Mouse (Mus musculus): ENCODE measurements around the gene Dbt. TPM values are rescaled to one million over a fixed set of nuclear protein-coding genes. Genes with fewer than 3 reads are reported as not detected.

Dbt gene
- polyA plus RNA-seq, 1 experiment, result 13.6 TPM

GRCm38 (mm10) chr3:116490920-116491319, 21.9 kb upstream of the Dbt start:
- no peak overlapping the region for H3K27ac ChIP-seq (ENCODE audit: insufficient read depth, low read depth, low read length)
- no peak overlapping the region for H3K4me3 ChIP-seq (ENCODE audit: insufficient read depth, low read length)
- TF ChIP-seq CTCF (IDR thresholded peaks at IDR 0.05; ENCODE audit: low read depth, low read length) (no peak), POLR2A (IDR thresholded peaks at IDR 0.05; ENCODE audit: borderline replicate concordance, low read depth, low read length) (no peak)
- H3K4me1 ChIP-seq (ENCODE audit: control insufficient read depth, insufficient read depth, low read length), result peaks cover 5% of the 10 kb centered on the region

- H3K4me3 ChIP-seq (ENCODE audit: insufficient read depth, low read length), result no peak overlapping the region
- TF ChIP-seq POLR2A (IDR thresholded peaks at IDR 0.05; ENCODE audit: borderline replicate concordance, low read depth, low read length) (no peak), CTCF (IDR thresholded peaks at IDR 0.05; ENCODE audit: low read depth, low read length) (no peak)
- H3K27ac ChIP-seq (ENCODE audit: insufficient read depth, low read depth, low read length), result no peak overlapping the region
- H3K4me1 ChIP-seq (ENCODE audit: control insufficient read depth, insufficient read depth, low read length), result no peaks in the 10 kb centered on the region
Measured at GRCm38 (mm10) chr3:116491923-116492454, 20.9 kb upstream of the Dbt start.

- TF ChIP-seq POLR2A (IDR thresholded peaks at IDR 0.05; ENCODE audit: borderline replicate concordance, low read depth, low read length) (no peak), CTCF (IDR thresholded peaks at IDR 0.05; ENCODE audit: low read depth, low read length) (no peak)
- no peak overlapping the region for H3K4me3 ChIP-seq (ENCODE audit: insufficient read depth, low read length)
- no peak overlapping the region for H3K27ac ChIP-seq (ENCODE audit: insufficient read depth, low read depth, low read length)
- H3K4me1 ChIP-seq (ENCODE audit: control insufficient read depth, insufficient read depth, low read length), result no peaks in the 10 kb centered on the region
Measured at GRCm38 (mm10) chr3:116493658-116494057, 19.2 kb upstream of the Dbt start.

GRCm38 (mm10) chr3:116495671-116496070, 17.2 kb upstream of the Dbt start:
- Histone ChIP-seq H3K4me3 (ENCODE audit: insufficient read depth, low read length) (no peak overlapping the region), H3K27ac (ENCODE audit: insufficient read depth, low read depth, low read length) (no peak overlapping the region), H3K4me1 (ENCODE audit: control insufficient read depth, insufficient read depth, low read length) (no peaks in the 10 kb centered on the region)
- no peak for TF ChIP-seq POLR2A (IDR thresholded peaks at IDR 0.05; ENCODE audit: borderline replicate concordance, low read depth, low read length)
- TF ChIP-seq CTCF (IDR thresholded peaks at IDR 0.05; ENCODE audit: low read depth, low read length), result no peak

GRCm38 (mm10) chr3:116507772-116508351, 5.0 kb upstream of the Dbt start, which contains the start of gene Rtca:
TSS of gene Rtca (minus strand) at chr3:116508208.
- TF ChIP-seq POLR2A (IDR thresholded peaks at IDR 0.05; ENCODE audit: borderline replicate concordance, low read depth, low read length) (no peak), CTCF (IDR thresholded peaks at IDR 0.05; ENCODE audit: low read depth, low read length) (peak; percentile 53)
- H3K27ac ChIP-seq (ENCODE audit: insufficient read depth, low read depth, low read length), result no peak within 1 kb of the TSS

DNA sequence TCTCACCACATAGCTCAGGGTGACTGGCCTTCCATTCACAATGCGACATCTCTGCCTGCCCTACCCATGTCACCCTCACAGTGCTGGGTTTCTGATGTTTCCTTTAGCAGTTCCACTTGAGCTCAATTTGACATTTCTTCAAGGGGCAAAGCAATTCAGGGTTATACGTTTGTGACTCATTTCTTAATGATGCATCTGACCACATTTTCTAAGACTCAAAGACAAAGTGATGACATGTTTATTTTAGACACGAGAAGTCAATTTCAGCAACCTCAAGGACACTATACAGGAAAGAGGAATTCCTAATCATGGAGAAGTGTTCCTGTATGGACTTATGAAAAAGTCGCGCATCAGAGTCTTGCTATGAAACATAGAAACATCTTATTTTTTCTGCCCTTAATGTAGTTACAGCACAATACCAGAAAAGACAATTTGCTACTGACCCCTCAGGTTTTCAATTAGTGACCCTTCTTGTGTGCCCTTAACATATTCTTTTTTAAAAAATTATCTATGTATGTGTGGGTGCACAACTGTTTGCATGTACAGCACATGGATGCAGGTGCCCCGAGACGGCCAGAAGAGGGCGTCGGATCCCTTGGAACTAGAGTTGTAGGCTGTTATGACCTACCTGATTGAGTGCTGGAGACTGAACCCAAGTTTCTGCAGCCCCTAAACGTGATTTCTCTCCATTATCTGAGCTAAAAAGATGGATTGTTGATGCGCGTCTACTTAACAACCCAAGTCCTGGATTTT, 543 bp upstream of the Dbt start:
- H3K4me3 ChIP-seq (ENCODE audit: insufficient read depth, low read length), result peak overlapping the region; percentile 79
- no peak overlapping the region for H3K27ac ChIP-seq (ENCODE audit: insufficient read depth, low read depth, low read length)
- TF ChIP-seq POLR2A (IDR thresholded peaks at IDR 0.05; ENCODE audit: borderline replicate concordance, low read depth, low read length), result no peak
- TF ChIP-seq CTCF (IDR thresholded peaks at IDR 0.05; ENCODE audit: low read depth, low read length), result peak; percentile 40; the same call in 1 of the 2 replicates

More at GRCm38 (mm10) chr3:116507772-116508351, 5.0 kb upstream of the Dbt start, which contains the start of gene Rtca:
- Histone ChIP-seq H3K4me3 (ENCODE audit: insufficient read depth, low read length) (peak within 1 kb of the TSS; percentile 79), H3K4me1 (ENCODE audit: control insufficient read depth, insufficient read depth, low read length) (peaks cover 9% of the 10 kb centered on the region)

DNA sequence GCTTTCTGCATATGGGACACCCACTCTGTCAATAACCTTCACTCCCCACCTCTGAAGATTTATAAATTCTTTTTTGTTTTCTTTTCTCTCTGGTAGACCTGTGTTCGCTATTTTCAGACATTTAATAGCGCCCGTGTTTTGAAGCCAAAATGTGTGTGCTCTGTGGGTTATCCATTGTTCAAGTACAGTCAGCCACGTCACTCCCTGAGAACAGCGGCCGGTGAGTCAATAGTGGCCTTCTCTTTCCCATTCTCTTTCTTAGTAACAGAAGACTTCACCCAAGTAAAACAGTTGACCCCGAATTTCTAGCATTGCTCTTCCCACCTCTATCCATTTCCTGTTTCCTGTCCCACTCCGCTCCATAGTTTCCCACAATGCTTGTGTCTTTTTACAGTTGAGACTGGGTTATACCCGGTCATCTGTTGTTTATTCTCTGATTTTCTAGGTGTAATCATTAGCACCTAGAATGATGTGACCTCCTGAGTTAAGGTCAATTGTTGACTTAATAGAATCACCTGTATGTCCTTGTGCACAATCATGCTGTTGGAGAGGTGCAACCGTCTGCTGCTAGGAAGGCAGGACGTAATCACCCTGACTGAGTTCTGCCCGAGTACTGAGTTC, 7.4 kb downstream of the Dbt start:
- H3K4me3 ChIP-seq (ENCODE audit: insufficient read depth, low read length), result no peak overlapping the region
- peaks cover 16% of the 10 kb centered on the region for H3K4me1 ChIP-seq (ENCODE audit: control insufficient read depth, insufficient read depth, low read length)
- TF ChIP-seq CTCF (IDR thresholded peaks at IDR 0.05; ENCODE audit: low read depth, low read length) (no peak), POLR2A (IDR thresholded peaks at IDR 0.05; ENCODE audit: borderline replicate concordance, low read depth, low read length) (no peak)
- no peak overlapping the region for H3K27ac ChIP-seq (ENCODE audit: insufficient read depth, low read depth, low read length)

More for the DNA sequence above, 543 bp upstream of the Dbt start:
- peaks cover 16% of the 10 kb centered on the region for H3K4me1 ChIP-seq (ENCODE audit: control insufficient read depth, insufficient read depth, low read length)

- Histone ChIP-seq H3K4me3 (ENCODE audit: insufficient read depth, low read length) (no peak overlapping the region), H3K27ac (ENCODE audit: insufficient read depth, low read depth, low read length) (no peak overlapping the region), H3K4me1 (ENCODE audit: control insufficient read depth, insufficient read depth, low read length) (no peaks in the 10 kb centered on the region)
- TF ChIP-seq POLR2A (IDR thresholded peaks at IDR 0.05; ENCODE audit: borderline replicate concordance, low read depth, low read length) (no peak), CTCF (IDR thresholded peaks at IDR 0.05; ENCODE audit: low read depth, low read length) (no peak)
Measured at GRCm38 (mm10) chr3:116529741-116530140, 16.9 kb downstream of the Dbt start.

GRCm38 (mm10) chr3:116530826-116531225, 18.0 kb downstream of the Dbt start:
- Histone ChIP-seq H3K4me1 (ENCODE audit: control insufficient read depth, insufficient read depth, low read length) (no peaks in the 10 kb centered on the region), H3K4me3 (ENCODE audit: insufficient read depth, low read length) (no peak overlapping the region), H3K27ac (ENCODE audit: insufficient read depth, low read depth, low read length) (no peak overlapping the region)
- no peak for TF ChIP-seq CTCF (IDR thresholded peaks at IDR 0.05; ENCODE audit: low read depth, low read length)
- TF ChIP-seq POLR2A (IDR thresholded peaks at IDR 0.05; ENCODE audit: borderline replicate concordance, low read depth, low read length), result no peak

Data from bone marrow macrophage, adult 2 months (primary cell).